Mouse (Mus musculus) urinary bladder, postnatal 36 days (tissue): ENCODE measurements around the gene Ascc3.

Experiments
- DNase-seq, 2 experiments: peaks; one replicate each; pipeline ENCODE4 v3.0.0; 2022; ENCODE audit warnings: low spot score in 2 of 2, mixed read lengths in 1 of 2

The Ascc3 gene

DNA sequence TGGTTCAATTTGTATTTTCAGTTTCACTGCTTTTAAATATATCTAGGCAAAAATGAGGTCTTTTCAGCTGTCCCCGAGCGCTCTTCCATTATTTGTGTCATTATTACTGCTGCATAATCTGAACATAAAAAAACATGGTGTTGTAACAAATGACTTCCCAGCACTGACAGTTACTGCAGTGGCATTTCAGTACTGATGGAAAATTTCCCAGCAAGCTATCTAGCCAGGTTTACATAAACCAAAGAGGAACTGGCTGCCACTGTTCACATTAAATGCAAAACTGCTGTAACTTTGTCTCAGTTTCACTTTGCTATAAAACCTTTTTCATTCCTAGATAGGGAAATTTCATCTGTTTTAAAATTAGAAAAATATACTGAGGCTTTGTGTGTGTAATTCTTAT lies 170.5 kb downstream of the Ascc3 start:
- no peak for DNase-seq

DNA sequence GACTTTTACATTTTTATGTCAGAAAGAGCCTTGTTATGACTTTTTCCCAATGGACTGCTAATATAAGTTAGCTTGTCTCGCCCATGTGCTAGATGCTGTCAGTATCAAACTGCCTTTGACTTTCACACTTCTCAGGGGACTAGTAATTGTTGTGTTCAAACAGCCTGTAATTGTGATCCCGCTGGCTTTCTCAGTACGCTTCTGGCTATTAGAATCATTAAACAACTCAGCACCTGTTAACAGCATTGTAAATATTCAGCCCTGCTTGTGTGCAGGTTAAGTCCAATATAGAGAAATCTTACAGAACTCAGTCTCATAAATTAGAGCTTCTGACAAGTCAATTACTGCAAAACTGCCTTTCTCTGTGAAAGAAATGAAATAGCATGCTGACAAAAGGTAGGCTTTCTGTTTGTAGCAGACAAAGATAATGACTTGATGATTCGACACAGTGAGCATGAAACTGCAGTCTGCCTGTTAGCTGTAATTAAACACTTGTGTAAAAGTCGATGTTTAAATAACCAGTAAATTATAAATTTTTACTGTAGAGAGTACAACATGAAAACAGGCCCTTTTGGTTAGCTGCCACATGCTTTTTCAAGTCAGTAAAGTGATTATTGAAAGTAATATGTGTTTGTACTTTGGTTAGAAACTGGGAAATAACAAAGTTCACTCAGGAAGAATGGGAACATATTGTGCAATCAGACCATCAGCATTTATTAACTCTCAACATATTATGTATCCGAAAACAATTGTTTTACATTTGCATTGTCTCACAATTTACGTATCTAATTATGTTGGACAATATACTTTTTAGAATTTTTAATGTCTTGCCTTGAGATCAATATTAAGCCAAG lies 171.2 kb downstream of the Ascc3 start:
- no peak for DNase-seq

DNA sequence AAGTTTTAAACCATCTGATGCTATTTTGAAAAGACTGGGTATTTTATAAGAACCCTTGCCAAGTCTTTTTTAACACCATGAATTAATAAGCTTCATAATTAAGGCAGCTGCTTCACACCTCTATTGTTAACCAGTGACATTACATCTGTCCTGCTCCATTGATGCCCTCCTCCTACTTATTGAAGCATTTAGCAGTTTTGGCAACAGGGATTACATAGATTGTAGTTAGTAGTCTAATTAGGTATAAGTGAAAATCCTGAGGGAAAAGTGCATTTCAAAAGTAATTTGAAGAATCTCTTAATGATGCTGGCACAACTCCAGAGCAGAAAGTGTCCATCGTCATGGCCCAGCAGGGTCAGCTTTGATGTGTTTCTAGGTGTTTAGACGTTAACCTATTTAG lies 180.3 kb downstream of the Ascc3 start:
- no peak for DNase-seq

DNA sequence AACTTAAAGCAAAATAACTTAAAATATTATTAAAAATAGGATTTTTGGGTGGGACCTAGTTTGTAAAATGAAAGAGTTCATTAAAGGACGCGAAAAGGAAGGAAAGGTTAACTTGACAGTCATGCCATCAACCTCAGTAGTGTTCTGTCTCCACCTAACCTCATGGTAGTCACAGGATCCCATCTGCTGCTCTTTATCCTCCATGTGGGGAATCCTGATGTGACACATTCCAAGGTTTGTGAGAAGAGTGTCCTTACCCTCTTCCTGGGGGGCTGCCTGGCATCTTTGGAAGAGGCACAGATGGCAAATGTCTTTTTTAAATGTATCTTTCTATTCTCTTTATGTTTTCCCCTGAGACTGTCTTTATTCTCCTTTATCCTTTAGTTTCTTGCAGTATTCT lies 181.4 kb downstream of the Ascc3 start:
- no peak for DNase-seq

DNA sequence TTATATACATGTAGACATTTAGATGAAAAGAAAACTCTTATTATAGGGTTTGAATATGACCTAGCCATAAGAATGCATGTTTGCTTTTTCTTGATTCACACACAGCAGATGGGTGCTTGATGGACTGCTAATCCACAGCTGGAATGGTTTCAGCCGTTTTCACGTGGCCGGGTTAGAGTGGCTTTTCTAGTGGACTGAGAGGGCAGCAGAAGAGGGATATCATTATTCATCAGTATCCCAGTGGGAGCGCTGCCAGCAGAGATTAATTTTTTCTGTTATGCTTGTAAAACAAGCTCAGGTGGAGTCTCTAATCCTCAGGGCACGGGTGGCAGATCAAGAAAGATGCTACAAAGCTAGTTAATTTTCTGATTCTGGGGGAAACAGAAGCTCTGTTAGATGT lies 200.4 kb downstream of the Ascc3 start:
- DNase-seq, result no peak

DNA sequence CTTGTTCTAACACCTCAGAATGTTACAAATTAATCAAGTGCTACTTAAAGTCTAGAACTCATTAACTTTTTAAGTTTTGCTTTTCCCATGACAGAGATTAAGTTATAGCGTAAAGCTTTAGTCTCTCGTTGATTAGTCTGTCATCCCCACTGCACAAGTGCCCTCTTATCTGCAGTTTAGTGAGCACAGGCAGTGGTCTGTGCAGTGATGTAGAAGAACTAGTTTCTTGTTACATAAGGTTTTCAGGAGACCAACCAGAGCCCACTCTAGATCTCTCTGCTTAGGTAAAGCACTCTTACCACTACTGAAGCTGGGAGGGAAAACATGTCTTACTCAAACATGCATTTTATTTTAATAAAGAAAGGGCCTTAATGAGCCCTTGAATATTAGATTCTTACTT lies 209.1 kb downstream of the Ascc3 start:
- no peak for DNase-seq

DNA sequence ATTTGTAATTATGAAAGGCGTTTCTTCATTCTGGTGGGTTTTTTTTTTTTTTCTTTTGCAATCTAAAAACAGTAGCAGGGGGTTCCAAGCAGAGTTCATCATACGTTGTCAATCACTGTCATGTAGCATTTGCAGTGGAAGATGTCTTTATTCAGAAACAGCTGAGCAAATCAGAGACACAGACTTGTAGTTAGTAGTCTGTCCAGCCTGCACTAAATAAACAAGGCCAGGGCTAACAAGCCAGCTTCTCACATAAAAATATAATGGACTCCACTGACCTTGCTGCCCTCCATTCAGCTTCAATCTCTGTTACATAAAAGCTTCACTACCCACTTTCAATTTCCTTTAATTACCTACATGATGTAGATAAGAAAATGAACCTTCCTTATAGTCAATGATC lies 209.9 kb downstream of the Ascc3 start:
- DNase-seq, result no peak

DNA sequence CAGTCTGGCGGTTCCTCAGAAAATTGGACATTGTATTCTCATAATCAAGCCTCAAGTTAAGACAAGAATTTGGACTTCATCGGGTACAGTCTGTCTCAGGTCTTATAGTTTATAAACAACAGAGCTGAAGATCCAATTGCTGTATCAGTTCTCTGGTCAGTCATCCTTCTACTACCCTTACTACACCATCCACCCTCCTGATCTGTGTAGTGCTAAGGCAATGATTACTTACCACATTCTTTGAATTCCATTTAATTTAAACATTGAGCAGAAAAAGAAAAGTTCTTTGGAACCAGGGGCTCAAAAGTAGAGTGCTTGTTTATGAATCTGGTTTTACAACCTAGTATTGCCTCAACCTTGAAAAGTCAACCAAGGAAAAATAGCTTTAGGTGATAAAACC lies 213.7 kb downstream of the Ascc3 start:
- no peak for DNase-seq

DNA sequence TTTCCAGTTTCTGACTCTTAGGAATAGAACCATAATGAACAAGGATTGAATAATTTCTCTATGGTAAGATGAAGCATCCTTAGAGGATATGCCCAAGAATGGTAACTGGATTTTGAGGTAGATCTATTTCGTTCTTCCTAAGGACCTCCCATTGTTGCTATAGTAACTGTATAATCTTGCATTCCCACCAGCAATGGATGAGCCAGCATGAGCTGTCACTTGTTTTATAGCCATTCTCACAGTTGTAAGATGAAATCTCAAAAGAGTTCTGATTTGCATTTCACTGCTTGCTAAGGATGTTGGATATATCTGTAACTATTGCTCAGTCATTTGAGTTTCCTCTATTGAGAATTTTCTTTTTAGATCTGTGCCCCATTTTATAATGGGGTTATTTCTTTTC lies 229.9 kb downstream of the Ascc3 start:
- no peak for DNase-seq

DNA sequence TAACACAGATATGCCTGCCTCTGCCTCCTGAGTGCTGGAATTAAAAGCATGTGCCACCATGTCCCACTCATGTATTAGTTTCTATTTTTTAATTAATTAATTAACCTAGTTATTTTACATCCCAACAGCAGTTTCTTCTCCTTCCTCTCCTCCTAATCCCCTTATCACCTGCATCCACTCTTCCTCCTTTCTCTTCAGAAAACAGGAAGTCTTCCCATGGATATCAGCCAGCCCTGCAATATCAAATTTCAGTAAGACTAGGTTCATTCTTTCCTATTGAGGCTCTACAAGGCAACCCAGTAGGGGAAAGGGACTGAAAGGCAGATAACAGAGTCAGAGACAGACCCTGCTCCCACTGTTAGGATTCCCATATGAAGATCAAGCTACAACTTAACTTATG lies 234.4 kb downstream of the Ascc3 start:
- DNase-seq, result no peak

DNA sequence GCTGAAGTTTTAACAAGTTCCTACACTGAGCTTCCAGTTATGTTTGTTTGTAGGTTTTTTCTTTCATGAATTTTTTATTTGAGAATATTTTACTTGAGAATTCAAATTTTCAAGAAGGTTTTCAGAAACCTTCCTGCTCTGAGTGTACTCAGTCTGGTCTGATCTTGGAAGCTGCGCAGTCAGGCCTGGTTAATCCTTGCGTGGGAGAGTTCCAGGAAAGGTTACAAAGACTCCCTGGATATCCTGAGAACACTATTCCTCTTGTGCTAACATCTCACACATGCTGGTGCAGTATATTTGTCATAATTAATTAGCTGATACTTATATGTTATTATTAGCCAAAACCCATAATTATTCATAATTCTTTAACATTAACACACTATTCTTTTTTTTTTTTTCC lies 242.1 kb downstream of the Ascc3 start:
- DNase-seq, result no peak

DNA sequence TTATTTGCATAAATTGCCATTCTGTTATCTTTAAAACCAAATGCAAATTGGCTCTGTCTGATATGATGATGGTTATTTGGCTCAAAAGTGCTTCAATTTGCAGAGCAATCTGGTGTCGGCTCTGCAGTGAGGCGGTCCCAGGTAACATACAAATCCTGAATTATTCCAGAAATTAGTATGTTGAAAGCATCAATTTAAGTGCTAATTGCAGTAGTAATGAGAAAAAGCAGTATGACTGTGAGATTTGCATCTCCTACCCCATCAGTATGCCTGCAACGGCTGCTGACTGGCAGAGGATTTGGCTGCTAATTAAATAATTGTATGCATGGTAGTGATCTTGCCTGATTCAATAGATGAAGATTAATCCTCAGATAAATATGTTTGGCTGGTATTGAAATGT lies 250.9 kb downstream of the Ascc3 start:
- DNase-seq, result no peak

DNA sequence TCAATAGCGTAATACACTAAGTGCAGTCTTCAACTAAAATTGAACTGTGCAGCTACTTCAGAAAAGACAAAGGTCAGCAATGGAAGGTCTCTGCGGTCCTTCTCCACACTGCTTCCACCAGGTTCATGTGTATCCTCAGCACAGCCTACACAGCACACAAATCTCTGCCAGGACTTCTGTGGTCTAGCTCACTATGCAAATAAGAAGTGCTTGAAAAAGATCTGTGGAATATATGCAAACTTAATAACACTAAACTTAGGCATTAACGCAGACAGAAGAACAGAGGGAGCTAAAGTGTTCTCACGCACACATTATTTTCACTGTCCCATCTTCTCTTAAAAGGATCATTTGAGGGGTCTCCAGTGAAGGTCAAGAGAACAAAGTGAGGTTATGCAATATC lies 275.7 kb downstream of the Ascc3 start:
- no peak for DNase-seq

DNA sequence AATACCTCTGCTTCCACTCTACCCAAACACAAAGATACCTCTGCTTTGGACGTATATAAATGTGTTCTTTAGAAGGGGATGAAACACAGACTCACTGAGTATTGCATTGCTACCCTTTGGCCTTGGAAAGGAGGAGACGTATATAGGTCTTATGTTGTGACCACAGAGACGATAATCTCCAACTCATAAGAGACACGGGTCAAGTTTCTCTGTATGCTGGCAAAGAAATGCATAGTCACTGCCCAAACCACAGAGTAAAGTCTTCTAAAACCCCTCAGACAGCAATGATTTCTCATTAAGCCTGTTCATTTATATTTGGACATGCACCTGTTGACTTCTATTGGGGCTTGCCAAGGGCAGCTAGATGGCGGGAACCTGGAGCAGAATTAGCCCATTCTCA lies 284.5 kb downstream of the Ascc3 start:
- DNase-seq, result no peak

DNA sequence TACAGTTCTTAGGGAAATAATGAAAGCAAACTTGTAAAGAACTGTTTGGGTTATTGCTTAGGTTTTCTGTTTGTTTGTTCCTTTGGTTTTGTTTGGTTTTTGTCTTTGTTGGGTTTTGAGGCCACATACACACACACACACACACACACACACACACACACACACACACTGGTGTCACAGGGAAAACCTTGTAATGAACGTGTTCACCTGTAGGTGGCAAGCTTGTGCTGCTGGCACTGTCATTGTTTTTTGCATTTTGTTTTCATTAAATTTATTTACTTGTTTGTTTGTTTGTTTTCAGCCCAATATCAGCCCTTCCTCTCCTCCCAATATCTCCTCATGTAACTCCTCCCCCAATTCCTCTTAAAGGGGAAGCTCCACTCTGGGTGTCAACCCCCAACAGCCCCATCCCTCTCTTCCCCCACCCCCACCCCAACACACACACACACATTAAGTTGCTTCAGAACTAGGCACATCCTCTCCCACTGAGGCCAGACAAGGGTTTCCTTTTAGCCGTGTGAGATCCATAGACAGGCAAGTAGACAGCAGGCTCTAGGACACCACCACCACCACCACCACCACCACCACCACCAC lies 289.1 kb downstream of the Ascc3 start:
- DNase-seq, result no peak

DNA sequence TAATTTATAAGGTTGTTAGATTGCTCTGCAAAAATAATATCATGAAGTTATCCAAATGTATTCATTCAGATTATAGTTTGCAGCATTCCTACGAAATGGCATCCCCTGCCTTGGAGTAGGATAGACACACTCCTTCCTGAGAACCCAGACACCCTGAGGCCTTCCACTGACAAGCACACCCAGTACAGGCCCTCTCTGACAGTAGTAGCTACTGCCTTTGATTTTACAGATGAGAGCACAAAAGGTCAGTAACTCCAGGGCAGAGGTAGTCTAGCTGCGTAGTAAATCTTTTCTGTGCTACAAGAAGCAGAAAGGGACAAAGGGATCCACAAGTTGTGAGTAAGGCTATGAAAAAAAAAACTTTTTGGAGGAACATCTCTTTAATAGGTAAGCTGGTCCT lies 289.9 kb downstream of the Ascc3 start:
- no peak for DNase-seq

DNA sequence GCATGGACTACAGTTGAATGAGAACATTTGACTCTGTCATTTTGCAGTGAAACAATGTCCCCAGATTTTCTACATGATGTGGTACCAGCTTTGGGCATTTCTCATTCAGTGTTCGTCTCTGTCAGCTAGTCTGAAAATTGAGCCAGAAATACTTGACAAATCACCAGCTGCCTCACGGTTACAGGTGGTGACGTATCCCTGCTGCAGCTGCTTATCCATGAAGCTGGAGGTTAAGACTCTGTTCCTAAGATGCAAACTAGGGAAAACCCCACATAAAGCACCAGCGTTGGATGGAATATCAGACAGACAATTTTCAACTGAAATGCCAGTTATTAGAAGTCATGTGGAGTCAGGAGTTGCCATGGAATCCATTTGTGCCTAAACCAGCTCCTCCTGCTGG lies 293.8 kb downstream of the Ascc3 start:
- no peak for DNase-seq

DNA sequence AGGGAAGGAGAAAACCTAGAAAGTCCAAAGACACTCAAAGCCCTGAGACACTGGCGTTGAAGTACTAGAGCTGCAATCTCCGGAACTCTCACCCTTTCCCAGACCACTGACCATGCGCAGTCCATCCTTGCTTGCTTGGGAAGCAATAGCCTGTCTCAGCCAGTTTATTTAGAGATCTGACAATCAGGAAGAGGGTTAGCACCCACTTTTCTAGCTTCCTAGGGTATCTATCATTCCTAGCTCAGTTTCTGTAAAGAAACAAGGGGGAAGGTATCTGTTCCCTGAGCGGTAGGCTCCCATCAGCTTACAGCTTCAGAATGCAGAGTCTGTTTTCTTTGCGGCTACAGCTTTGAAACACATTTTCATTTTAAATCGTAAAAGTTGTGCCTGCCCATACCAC lies 298.2 kb downstream of the Ascc3 start:
- no peak for DNase-seq

DNA sequence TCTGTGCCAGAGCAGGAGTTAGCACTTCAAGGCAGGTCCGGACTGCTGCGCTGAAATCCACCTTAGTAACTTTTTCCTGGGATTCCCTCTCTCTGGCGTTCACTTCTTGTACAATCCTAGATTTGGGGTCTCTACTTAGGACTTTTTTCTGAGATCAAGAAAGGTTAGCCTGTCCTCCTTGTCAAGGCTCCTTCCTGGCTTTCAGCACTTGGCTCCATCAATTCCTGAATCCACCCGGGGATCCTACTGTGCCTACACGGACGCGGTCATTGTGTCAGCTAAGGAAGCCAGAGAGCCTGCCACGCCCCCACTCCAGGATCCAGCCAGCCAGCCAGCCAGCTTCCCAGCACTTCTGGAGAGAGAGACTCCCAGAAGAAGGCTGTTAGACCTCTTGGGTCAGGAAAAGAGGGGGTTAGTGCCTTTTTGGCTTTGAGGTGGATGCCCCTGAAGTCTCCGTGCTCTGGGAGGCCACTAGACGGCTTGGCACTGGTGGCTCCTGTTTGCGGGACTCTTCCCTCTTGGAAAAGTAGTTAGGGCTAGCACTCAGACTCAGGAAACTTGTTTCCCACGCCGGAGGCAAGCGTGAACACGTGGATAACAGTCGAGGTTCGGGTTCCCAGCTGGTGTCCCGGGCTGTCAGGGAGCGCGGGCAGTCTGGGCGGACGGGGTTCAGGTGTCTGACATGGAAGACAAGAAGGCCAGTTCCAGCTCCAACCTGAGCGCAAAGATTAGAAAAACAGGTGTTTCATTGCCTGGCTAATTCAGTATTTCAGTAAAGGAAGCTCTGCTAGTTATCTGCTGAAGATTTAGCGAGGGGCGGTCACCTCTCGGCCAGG lies 299.6 kb downstream of the Ascc3 start:
- no peak for DNase-seq

DNA sequence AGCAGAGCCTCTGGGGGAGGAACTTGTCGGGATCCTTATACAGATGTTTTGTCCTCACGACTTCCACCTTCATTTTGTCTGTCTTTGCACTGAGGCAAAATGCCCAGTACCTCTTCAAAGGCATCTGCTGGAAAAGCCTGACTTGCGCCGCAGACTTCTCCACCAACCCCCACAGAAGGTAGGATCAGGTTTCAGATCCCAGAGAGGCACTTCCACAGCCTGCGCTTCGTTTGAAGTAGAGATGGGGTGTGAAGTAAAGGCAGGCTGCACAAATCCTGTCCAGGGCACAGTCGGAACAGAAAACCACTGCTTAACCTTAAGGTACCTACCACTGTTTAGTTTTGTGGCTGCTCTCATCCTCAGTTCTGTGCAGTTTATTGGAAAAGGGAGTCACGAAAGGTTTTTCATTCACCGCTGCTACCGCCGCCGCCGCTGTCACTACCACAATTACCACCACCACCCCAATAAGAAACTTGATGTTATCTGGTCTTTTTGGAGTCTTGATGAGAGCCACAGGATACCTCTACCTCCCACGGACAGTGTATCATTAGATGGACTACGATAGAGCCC lies 300.4 kb downstream of the Ascc3 start:
- DNase-seq, result no peak

DNA sequence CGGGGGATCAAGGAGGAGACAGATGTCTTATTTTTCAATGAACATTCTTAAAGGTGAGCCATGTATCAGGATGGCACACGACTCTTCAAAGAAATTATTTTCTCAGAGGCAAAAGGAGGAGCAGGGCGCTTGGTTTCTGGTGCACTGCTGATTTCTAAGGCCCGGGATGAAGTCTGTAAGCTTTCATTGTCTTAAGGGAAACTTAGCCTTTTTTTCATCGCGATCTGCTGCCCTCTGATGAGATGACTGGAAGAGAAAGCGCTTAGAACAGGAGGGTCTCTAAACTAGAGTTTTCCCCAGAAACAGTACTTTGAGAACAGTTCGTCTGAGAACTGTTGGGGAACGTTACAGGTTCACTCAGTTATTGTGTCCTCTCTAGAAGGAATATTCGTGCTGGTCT lies 301.1 kb downstream of the Ascc3 start:
- no peak for DNase-seq

DNA sequence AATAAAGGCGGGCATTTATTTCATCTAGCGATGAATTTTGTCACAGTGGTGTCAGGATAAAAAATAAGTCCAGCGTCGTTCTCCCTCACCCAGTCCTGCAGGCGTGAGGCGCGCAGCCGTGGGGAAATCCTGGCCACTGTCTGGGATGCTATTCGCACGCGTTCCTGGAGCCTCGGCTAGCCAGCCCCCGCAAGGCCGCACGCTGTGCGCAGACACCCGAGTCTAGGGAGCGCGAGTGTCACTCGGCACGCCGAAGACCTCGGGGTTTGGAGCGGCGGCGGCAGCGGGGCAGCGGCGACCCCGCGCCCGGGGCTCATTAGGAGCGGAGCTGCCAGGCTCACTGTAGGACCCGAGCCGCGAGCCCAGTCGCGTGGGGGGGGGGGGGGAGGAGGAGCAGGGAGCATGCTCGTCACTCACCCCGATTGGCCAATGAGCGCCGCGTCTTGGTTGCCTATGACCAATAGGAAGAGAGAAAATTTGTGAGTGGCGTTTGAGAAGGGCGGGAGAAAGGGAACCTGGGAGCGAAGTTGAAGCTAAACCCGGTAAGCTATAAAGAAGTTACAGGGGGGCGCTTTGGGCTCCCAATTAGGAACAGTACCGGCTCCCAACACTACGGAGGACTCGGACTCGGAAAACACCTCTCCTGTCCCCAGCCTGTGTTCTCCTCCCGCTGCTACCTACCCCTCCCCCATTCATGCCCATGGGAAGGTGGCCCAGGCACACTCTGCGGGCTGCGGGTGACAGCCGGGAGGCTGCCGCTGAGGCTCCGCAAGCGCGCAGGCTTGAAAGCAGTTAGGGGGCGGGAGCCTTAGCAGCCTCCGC lies 301.9 kb downstream of the Ascc3 start, which contains the start of gene Sim1:
Sim1 (plus strand) TSS at position 585 of the 822 bp plus-strand sequence.
- DNase-seq, result peak in 1 of 2 experiments; percentile 37
